Mouse (Mus musculus) limb, embryonic 14.5 days (tissue): ENCODE measurements around the gene Icmt. TPM values are rescaled to one million over a fixed set of nuclear protein-coding genes. Genes with fewer than 3 reads are reported as not detected.

Source experiments
- ATAC-seq: fragments of 200-750 bp; cut with Nextera tagmentation; 2 replicates; pipeline ENCODE4 v1.8.0; 2017; ENCODE audit warnings: low read depth, moderate number of reproducible peaks, moderate TSS enrichment; ENCODE audit not compliant: low FRiP score
- DNase-seq: peaks from one replicate; pipeline ENCODE4 v3.0.0-alpha.2; 2015; ENCODE audit warnings: low spot score
- H3K27ac ChIP-seq: fragments of 300-500 bp; sonication (generic); replicated peaks from 2 replicates; pipeline ENCODE4 v1.5.1; 2014; ENCODE audit warnings: low read depth, mild to moderate bottlenecking, low read length, moderate library complexity, mixed read lengths
- H3K27me3 ChIP-seq: fragments of 300-500 bp; sonication (generic); 2 replicates; pipeline ENCODE4 v1.6.1; 2014; ENCODE audit warnings: low read length, mixed read lengths; ENCODE audit not compliant: control insufficient read depth, insufficient read depth
- H3K36me3 ChIP-seq: fragments of 300-500 bp; sonication (generic); 2 replicates; pipeline ENCODE4 v1.6.1; 2014; ENCODE audit warnings: mild to moderate bottlenecking, low read length, moderate library complexity, mixed read lengths; ENCODE audit not compliant: control insufficient read depth, insufficient read depth
- H3K4me1 ChIP-seq: fragments of 300-500 bp; sonication (generic); 2 replicates; pipeline ENCODE4 v1.6.1; 2014; ENCODE audit warnings: antibody characterized with exemption, low read length, mixed read lengths; ENCODE audit not compliant: control insufficient read depth, insufficient read depth
- H3K4me2 ChIP-seq: fragments of 300-500 bp; sonication (generic); replicated peaks from 2 replicates; pipeline ENCODE4 v1.6.1; 2014; ENCODE audit warnings: low read depth, mild to moderate bottlenecking, low read length, moderate library complexity; ENCODE audit not compliant: severe bottlenecking
- H3K4me3 ChIP-seq: fragments of 300-500 bp; sonication (generic); replicated peaks from 2 replicates; pipeline ENCODE4 v1.5.1; 2014; ENCODE audit warnings: low read length
- H3K9ac ChIP-seq: fragments of 300-500 bp; sonication (generic); 2 replicates; pipeline ENCODE4 v1.6.1; 2014; ENCODE audit warnings: mild to moderate bottlenecking, low read depth, low read length, moderate library complexity; ENCODE audit not compliant: severe bottlenecking
- H3K9me3 ChIP-seq: fragments of 300-500 bp; sonication (generic); 2 replicates; pipeline ENCODE4 v1.6.1; 2016; ENCODE audit warnings: low read length; ENCODE audit not compliant: control insufficient read depth
- POLR2A ChIP-seq: fragments of 200-500 bp; IDR thresholded peaks from 2 replicates; pipeline ENCODE4 v1.8.0; 2012; ENCODE audit warnings: inconsistent platforms, mild to moderate bottlenecking, moderate library complexity, borderline replicate concordance; ENCODE audit not compliant: insufficient read depth, insufficient read length; ENCODE audit errors: extremely low read depth
- WGBS: fragments of 180-500 bp; shearing (Covaris S2); extraction: QIAGEN DNeasy Blood & Tissue Kit; methylation state at CpG from one replicate; pipeline ENCODE4 v1.1.7; 2014; 5-methylcytosine and 5-hydroxymethylcytosine counted together
- polyA plus RNA-seq, 2 experiments: library from polyadenylated mRNA; depleted of rRNA in 1 of 2; stranded (reverse) in 1 of 2; unstranded in 1 of 2; fragments of >200 nt; fragmentation: Nextera tagmentation in 1 of 2; extraction: Ambion mirVana in 1 of 2; gene quantifications; 2 replicates each; pipeline versions ENCODE4 v1.2.1 to v1.2.3; 2012 to 2014

The Icmt gene
- polyA plus RNA-seq, 2 experiments, result 26.6 to 27.6 TPM

- DNase-seq, result no peak
- no peak overlapping the region for H3K9ac ChIP-seq
- H3K36me3 ChIP-seq, result no peaks in the 10 kb centered on the region
- H3K4me1 ChIP-seq, result peaks cover 2% of the 10 kb centered on the region
- H3K27me3 ChIP-seq, result peaks cover 57% of the 10 kb centered on the region
- no peak for ATAC-seq
- WGBS, result 15% methylated on average over 12 of the region's 12 CpGs
- no peaks in the 10 kb centered on the region for H3K9me3 ChIP-seq
- H3K27ac ChIP-seq, result no peak overlapping the region
- no peak overlapping the region for H3K4me3 ChIP-seq
- no peak for TF ChIP-seq POLR2A
- H3K4me2 ChIP-seq, result no peak overlapping the region
Measured at GRCm38 (mm10) chr4:152292102-152292765, 4.8 kb upstream of the Icmt start.

GRCm38 (mm10) chr4:152294188-152294929, 2.7 kb upstream of the Icmt start:
- no peak overlapping the region for H3K9ac ChIP-seq
- TF ChIP-seq POLR2A, result no peak
- 39% methylated on average over 10 of the region's 10 CpGs for WGBS
- no peak overlapping the region for H3K4me2 ChIP-seq
- no peaks in the 10 kb centered on the region for H3K9me3 ChIP-seq
- H3K4me1 ChIP-seq, result peaks cover 11% of the 10 kb centered on the region
- H3K4me3 ChIP-seq, result no peak overlapping the region
- H3K27me3 ChIP-seq, result peaks cover 42% of the 10 kb centered on the region
- peaks cover under 1% of the 10 kb centered on the region; the same call in 1 of the 2 replicates for H3K36me3 ChIP-seq
- H3K27ac ChIP-seq, result no peak overlapping the region
- DNase-seq (no peak), ATAC-seq (no peak)

GRCm38 (mm10) chr4:152295916-152296315, 1.1 kb upstream of the Icmt start:
- TF ChIP-seq POLR2A, result no peak
- DNase-seq, result no peak
- no peak overlapping the region for H3K4me3 ChIP-seq
- 53% methylated on average over 4 of the region's 4 CpGs for WGBS
- no peak overlapping the region for H3K27ac ChIP-seq
- no peak overlapping the region for H3K9ac ChIP-seq
- peaks cover 14% of the 10 kb centered on the region for H3K36me3 ChIP-seq
- H3K4me2 ChIP-seq, result no peak overlapping the region
- peaks cover 11% of the 10 kb centered on the region for H3K4me1 ChIP-seq
- no peaks in the 10 kb centered on the region for H3K9me3 ChIP-seq
- peaks cover 28% of the 10 kb centered on the region for H3K27me3 ChIP-seq
- ATAC-seq, result no peak

- TF ChIP-seq POLR2A, result no peak
- H3K9me3 ChIP-seq, result no peaks in the 10 kb centered on the region
- H3K27ac ChIP-seq, result no peak overlapping the region
- H3K36me3 ChIP-seq, result peaks cover 18% of the 10 kb centered on the region
- H3K27me3 ChIP-seq, result peaks cover 23% of the 10 kb centered on the region
- H3K4me2 ChIP-seq, result peak overlapping the region; percentile 54
- ATAC-seq (no peak), DNase-seq (no peak)
- WGBS, result 18% methylated on average over 8 of the region's 8 CpGs
- peak overlapping the region; percentile 95 for H3K4me3 ChIP-seq
- H3K9ac ChIP-seq, result peak overlapping the region; percentile 40; the same call in 1 of the 2 replicates
- H3K4me1 ChIP-seq, result peaks cover 11% of the 10 kb centered on the region
Measured at GRCm38 (mm10) chr4:152296371-152296770, 656 bp upstream of the Icmt start.

- no peak overlapping the region for H3K4me3 ChIP-seq
- H3K27me3 ChIP-seq, result no peaks in the 10 kb centered on the region
- peak overlapping the region; percentile 95 for H3K9ac ChIP-seq
- H3K36me3 ChIP-seq, result peaks cover 40% of the 10 kb centered on the region
- TF ChIP-seq POLR2A, result no peak
- no peaks in the 10 kb centered on the region for H3K9me3 ChIP-seq
- no peak for ATAC-seq
- 82% methylated on average over 14 of the region's 14 CpGs for WGBS
- H3K4me2 ChIP-seq, result no peak overlapping the region
- H3K4me1 ChIP-seq, result peaks cover 11% of the 10 kb centered on the region
- DNase-seq, result no peak
- no peak overlapping the region for H3K27ac ChIP-seq
Measured at GRCm38 (mm10) chr4:152298836-152299235, 1.8 kb downstream of the Icmt start.
